Mouse (Mus musculus): ENCODE measurements around the gene Rapgef5.

GRCm38 (mm10) chr12:117756010-117756409 lies 239.7 kb downstream of the Rapgef5 start:
- TF ChIP-seq CTCF (IDR thresholded peaks at IDR 0.05), result no peak; the same call in 1 of the 2 replicates
- TF ChIP-seq EP300 (IDR thresholded peaks at IDR 0.05), result peak; percentile 29; the same call in 1 of the 2 replicates

Data from lung, postnatal 0 days (tissue).